Mouse (Mus musculus): ENCODE data around the gene Fgf8. TPM values are rescaled to one million over a fixed set of nuclear protein-coding genes. Genes with fewer than 3 reads are reported as not detected.

Fgf8 gene
- polyA plus RNA-seq, 1 experiment from 2014 or later, result 0.15 TPM

DNA sequence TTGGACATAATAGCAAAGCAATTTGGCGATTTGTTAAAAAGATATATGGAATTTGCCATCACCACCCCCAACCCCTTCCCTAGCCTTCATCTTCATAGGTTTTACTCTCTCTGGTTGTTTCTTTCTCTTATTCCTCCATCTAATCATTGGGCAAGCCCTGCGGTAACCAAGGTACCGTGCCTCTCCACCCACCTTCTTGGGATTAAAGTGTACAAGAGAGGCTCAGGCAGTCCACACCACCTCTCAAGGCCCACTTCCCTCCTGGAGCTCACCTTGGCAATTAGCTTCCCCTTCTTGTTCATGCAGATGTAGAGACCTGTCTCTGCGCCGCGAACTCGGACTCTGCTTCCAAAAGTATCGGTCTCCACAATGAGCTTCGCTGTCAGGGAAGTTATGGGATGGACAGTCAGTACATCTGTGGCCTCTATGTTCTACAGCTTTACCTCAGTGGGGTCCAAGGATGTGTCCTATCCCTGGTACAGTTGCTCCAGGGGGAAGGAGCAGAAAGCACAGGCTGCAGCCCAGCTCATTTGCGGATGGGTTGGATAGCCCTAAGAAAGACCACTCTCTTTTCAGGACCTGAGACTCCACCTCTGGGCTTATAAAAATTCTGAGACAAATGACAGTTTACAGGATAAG lies 4.8 kb downstream of the Fgf8 start:
- ATAC-seq (ENCODE audit: insufficient number of reproducible peaks, low FRiP score, low TSS enrichment, low read depth), result no peak
- Histone ChIP-seq H3K9ac (no peak overlapping the region), H3K27me3 (peaks cover 98% of the 10 kb centered on the region), H3K4me3 (replicated peaks) (no peak overlapping the region), H3K4me1 (peaks cover 34% of the 10 kb centered on the region), H3K36me3 (no peaks in the 10 kb centered on the region), H3K4me2 (replicated peaks) (peak overlapping the region; percentile 59; the same call in 1 of the 2 replicates), H3K27ac (replicated peaks) (no peak overlapping the region), H3K9me3 (replicated peaks) (no peaks in the 10 kb centered on the region)
- WGBS, result 48% methylated on average over 10 of the region's 10 CpGs

DNA sequence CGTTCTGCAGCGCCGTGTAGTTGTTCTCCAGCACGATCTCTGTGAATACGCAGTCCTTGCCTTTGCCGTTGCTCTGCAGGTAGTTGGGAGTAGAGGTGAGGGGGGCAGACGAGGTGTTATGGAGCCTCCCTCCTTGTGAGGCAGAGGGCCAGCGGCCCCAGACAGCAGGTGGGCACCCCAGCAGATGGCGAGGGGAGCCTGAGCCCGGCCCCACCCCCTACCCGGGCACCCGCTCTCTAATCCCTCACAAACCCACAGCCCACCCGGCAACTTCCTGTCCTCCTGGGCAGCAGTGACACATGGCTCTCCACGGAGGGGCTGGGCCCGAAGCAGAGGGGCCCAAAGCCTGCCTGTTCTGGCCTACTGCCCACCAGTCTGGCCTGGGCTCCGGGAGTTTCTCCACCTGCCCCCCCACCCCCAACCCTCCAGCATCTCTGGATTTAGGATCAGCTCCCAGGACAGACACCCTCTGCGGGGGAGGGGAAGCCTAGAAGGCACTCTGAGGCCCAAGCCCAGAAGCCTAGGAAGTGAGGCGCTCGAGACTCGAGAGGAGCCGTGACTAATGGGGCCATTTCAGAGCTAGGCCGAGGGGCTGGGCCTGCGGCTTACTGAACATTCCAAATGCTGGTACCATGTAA lies 5.4 kb downstream of the Fgf8 start:
- H3K36me3 ChIP-seq, result no peaks in the 10 kb centered on the region
- 8% methylated on average over 23 of the region's 23 CpGs for WGBS
- H3K27me3 ChIP-seq, result peaks cover 98% of the 10 kb centered on the region
- H3K9me3 ChIP-seq (replicated peaks), result no peaks in the 10 kb centered on the region
- no peak overlapping the region for H3K9ac ChIP-seq
- peak; percentile 32 for ATAC-seq (ENCODE audit: insufficient number of reproducible peaks, low FRiP score, low TSS enrichment, low read depth)
- H3K27ac ChIP-seq (replicated peaks), result no peak overlapping the region
- peak overlapping the region; percentile 29 for H3K4me3 ChIP-seq (replicated peaks)
- peak overlapping the region; percentile 59 for H3K4me2 ChIP-seq (replicated peaks)
- peaks cover 27% of the 10 kb centered on the region for H3K4me1 ChIP-seq

DNA sequence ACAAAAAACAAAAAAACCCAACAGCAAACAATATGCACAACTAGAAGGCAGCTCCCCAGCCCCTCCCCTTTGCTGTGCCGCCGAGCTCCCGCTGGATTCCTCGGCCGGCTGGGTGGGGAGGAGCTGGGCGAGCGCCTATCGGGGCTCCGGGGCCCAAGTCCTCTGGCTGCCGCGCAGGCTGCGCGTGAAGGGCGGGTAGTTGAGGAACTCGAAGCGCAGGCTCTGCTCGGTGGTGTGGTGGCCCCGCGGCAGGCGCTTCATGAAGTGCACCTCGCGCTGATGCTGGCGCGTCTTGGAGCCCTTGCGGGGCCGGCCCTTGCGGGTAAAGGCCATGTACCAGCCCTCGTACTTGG lies 5.9 kb downstream of the Fgf8 start:
- H3K27me3 ChIP-seq, result peaks cover 97% of the 10 kb centered on the region
- peak overlapping the region; percentile 29 for H3K4me3 ChIP-seq (replicated peaks)
- peaks cover 22% of the 10 kb centered on the region for H3K4me1 ChIP-seq
- under 1% methylated on average over 28 of the region's 28 CpGs for WGBS
- ATAC-seq (ENCODE audit: insufficient number of reproducible peaks, low FRiP score, low TSS enrichment, low read depth), result no peak
- H3K27ac ChIP-seq (replicated peaks), result no peak overlapping the region
- H3K4me2 ChIP-seq (replicated peaks), result peak overlapping the region; percentile 59
- no peak overlapping the region for H3K9ac ChIP-seq
- H3K9me3 ChIP-seq (replicated peaks), result no peaks in the 10 kb centered on the region
- no peaks in the 10 kb centered on the region for H3K36me3 ChIP-seq

DNA sequence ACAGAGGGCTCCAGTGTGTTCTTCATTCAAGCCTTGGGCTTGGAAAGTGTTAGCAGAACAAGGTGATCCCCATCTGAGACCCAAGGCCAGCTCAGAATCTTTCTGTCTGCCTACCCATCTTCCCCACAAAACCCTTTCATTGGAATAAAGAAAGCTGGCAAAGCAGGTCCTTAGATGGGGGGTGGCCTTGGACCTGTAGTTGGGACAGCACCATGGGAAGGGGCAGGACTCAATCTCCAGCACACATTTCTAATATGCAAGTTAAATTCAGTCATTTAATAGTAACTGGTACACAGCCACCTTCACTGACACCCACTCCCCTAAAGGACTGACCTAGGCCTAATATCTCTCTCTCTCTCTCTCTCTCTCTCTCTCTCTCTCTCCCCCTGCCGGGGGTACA lies 6.5 kb downstream of the Fgf8 start:
- Histone ChIP-seq H3K9me3 (replicated peaks) (no peaks in the 10 kb centered on the region), H3K36me3 (no peaks in the 10 kb centered on the region), H3K4me3 (replicated peaks) (no peak overlapping the region), H3K27me3 (peaks cover 94% of the 10 kb centered on the region), H3K4me2 (replicated peaks) (no peak overlapping the region), H3K27ac (replicated peaks) (no peak overlapping the region), H3K9ac (no peak overlapping the region), H3K4me1 (peaks cover 16% of the 10 kb centered on the region)
- ATAC-seq (ENCODE audit: insufficient number of reproducible peaks, low FRiP score, low TSS enrichment, low read depth), result no peak
- 50% methylated on average over 1 of the region's 1 CpGs for WGBS

DNA sequence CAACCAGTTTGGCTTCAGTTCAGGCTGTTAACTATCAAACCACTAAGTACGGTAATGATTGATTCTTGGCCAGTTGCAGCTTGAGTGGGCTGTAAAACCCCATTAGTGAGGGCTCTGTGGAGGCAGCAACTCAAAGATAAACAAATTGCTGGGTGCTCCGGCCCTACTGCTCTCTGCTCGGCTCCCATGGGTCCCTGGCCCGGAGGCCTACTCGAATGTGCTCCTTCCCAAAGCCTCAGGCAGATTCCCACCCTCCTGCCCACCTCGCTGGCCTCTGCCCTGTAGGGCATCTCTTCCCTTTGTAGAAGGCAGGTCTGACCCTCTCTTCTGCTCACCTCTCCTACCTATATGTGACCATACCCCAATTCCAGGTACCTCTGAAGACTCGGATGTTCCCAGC lies 8.0 kb downstream of the Fgf8 start:
- Histone ChIP-seq H3K4me3 (replicated peaks) (no peak overlapping the region), H3K9me3 (replicated peaks) (no peaks in the 10 kb centered on the region), H3K4me2 (replicated peaks) (no peak overlapping the region), H3K27ac (replicated peaks) (no peak overlapping the region), H3K9ac (no peak overlapping the region), H3K4me1 (peaks cover 10% of the 10 kb centered on the region), H3K27me3 (peaks cover 80% of the 10 kb centered on the region), H3K36me3 (no peaks in the 10 kb centered on the region)
- WGBS, result 51% methylated on average over 7 of the region's 7 CpGs
- no peak for ATAC-seq (ENCODE audit: insufficient number of reproducible peaks, low FRiP score, low TSS enrichment, low read depth)

DNA sequence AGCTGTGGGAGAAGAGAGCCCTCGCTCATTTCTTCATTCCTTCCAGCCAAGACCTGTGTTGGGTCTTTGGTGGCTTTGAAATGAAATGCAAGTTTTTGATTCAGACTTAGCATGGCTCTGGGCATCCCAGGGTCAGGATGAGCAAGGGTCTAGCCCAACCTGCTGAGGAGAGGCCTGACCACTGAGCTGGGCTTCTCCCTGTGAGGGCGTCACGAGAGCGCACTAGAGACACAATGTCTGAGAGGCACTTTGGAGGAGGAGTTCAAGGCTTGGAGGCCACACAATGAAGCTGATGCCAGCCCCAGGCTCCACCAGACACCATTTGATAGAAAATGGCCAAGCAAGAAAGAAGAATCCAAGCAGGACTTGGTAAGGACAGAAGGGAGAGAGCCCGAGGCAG lies 8.5 kb downstream of the Fgf8 start:
- 77% methylated on average over 5 of the region's 5 CpGs for WGBS
- Histone ChIP-seq H3K9ac (no peak overlapping the region), H3K4me1 (peaks cover 10% of the 10 kb centered on the region), H3K9me3 (replicated peaks) (no peaks in the 10 kb centered on the region), H3K36me3 (no peaks in the 10 kb centered on the region), H3K4me2 (replicated peaks) (no peak overlapping the region), H3K4me3 (replicated peaks) (no peak overlapping the region), H3K27me3 (peaks cover 74% of the 10 kb centered on the region), H3K27ac (replicated peaks) (no peak overlapping the region)
- no peak for ATAC-seq (ENCODE audit: insufficient number of reproducible peaks, low FRiP score, low TSS enrichment, low read depth)

DNA sequence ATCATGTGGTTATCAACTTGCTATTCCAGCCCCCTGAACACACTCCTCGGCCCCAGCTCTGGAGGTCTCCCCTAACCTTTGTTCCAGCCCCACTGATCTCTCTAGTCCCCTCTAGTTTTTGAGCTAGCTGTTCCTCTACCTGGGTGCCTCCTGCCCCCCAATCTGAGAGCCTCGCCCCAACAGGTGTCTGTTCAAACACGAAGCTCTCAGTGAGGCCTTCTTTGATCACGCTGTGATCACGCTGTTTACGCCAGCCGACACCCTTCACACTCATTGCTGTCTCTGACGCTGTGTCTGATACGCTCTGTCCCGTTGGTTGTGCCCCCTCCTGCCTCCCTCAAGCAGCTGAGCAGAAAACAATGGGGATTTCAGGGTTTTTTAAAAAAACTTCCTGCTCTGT lies 9.2 kb downstream of the Fgf8 start:
- 19% methylated on average over 10 of the region's 10 CpGs for WGBS

DNA sequence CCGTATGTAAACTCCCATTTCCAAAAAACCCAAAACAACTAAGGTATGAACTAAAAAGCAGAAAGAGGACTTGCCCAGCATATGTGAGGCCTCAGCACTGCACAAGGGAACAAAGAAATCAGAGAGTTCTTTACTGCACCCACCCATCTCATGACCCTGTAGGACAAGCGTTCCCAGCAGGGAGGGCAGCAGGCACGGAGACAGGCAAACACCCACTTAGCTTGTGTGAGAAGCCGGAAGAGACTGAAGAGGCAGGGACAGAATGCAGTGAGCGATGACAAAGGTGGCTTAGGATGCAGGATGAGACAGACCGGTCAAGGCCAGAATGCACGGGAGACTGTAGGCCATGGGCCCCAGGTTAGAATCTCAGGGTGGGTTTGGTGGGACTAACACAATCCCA lies 11.1 kb downstream of the Fgf8 start:
- Histone ChIP-seq H3K27ac (replicated peaks) (no peak overlapping the region), H3K9ac (no peak overlapping the region), H3K27me3 (peaks cover 49% of the 10 kb centered on the region), H3K9me3 (replicated peaks) (no peaks in the 10 kb centered on the region), H3K4me1 (peaks cover under 1% of the 10 kb centered on the region; the same call in 1 of the 2 replicates), H3K4me2 (replicated peaks) (no peak overlapping the region), H3K36me3 (no peaks in the 10 kb centered on the region), H3K4me3 (replicated peaks) (no peak overlapping the region)
- no peak for ATAC-seq (ENCODE audit: insufficient number of reproducible peaks, low FRiP score, low TSS enrichment, low read depth)
- WGBS, result 83% methylated on average over 7 of the region's 7 CpGs

More for the DNA sequence above, 9.2 kb downstream of the Fgf8 start:
- H3K9me3 ChIP-seq (replicated peaks), result no peaks in the 10 kb centered on the region
- ATAC-seq (ENCODE audit: insufficient number of reproducible peaks, low FRiP score, low TSS enrichment, low read depth), result no peak
- no peak overlapping the region for H3K4me2 ChIP-seq (replicated peaks)
- no peaks in the 10 kb centered on the region for H3K36me3 ChIP-seq
- H3K9ac ChIP-seq, result no peak overlapping the region
- H3K4me1 ChIP-seq, result peaks cover 10% of the 10 kb centered on the region
- H3K27me3 ChIP-seq, result peaks cover 68% of the 10 kb centered on the region
- H3K4me3 ChIP-seq (replicated peaks), result no peak overlapping the region
- no peak overlapping the region for H3K27ac ChIP-seq (replicated peaks)

DNA sequence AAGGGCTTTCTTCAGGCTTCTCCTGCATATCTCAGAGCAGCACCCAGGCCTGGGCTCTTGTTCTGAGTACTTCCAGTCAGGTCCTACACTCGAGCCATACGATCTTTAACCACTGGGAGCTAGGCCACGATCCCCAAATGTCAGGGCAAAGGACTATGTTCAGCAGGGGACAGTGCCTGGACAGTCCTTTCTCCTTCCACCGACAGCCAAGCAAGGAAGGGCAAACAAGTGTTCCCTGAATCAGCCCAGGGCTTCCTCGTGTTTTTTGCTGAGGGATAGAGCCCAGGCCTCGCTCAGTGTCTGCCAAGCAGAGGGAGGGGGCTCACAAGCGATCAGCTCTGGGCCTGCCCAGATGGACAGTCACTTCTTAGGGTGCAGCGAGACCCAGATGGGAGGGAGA lies 12.7 kb downstream of the Fgf8 start:
- peaks cover 6% of the 10 kb centered on the region for H3K4me1 ChIP-seq
- H3K27ac ChIP-seq (replicated peaks), result no peak overlapping the region
- H3K9ac ChIP-seq, result no peak overlapping the region
- peaks cover 33% of the 10 kb centered on the region for H3K27me3 ChIP-seq
- 79% methylated on average over 8 of the region's 8 CpGs for WGBS
- H3K4me3 ChIP-seq (replicated peaks), result no peak overlapping the region
- H3K4me2 ChIP-seq (replicated peaks), result no peak overlapping the region
- no peak for ATAC-seq (ENCODE audit: insufficient number of reproducible peaks, low FRiP score, low TSS enrichment, low read depth)
- no peaks in the 10 kb centered on the region for H3K9me3 ChIP-seq (replicated peaks)
- no peaks in the 10 kb centered on the region for H3K36me3 ChIP-seq

DNA sequence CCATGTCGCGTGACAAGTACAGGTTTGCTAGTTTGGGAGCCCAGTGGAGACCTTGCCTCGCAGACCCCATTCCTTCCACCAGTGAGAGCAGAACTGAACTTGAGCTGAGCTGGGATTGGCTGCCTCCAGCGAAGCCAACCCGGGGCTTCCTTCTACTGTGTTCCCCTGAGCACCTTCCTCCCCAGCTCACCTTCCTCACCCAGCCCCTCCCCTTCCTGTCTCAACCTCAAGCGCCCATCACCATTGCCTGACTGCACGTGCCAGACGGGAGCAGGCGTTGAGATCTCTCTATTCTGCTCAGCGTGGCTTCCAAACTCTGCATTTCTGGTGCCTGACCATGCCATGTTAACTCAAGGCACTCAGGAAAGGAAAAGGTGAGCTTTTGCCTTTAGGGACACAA lies 15.5 kb downstream of the Fgf8 start:
- Histone ChIP-seq H3K36me3 (no peaks in the 10 kb centered on the region), H3K4me2 (replicated peaks) (no peak overlapping the region), H3K9ac (no peak overlapping the region), H3K27ac (replicated peaks) (no peak overlapping the region), H3K4me1 (peaks cover 6% of the 10 kb centered on the region), H3K9me3 (replicated peaks) (no peaks in the 10 kb centered on the region), H3K27me3 (peaks cover 6% of the 10 kb centered on the region), H3K4me3 (replicated peaks) (no peak overlapping the region)
- WGBS, result 69% methylated on average over 10 of the region's 10 CpGs
- ATAC-seq (ENCODE audit: insufficient number of reproducible peaks, low FRiP score, low TSS enrichment, low read depth), result no peak

DNA sequence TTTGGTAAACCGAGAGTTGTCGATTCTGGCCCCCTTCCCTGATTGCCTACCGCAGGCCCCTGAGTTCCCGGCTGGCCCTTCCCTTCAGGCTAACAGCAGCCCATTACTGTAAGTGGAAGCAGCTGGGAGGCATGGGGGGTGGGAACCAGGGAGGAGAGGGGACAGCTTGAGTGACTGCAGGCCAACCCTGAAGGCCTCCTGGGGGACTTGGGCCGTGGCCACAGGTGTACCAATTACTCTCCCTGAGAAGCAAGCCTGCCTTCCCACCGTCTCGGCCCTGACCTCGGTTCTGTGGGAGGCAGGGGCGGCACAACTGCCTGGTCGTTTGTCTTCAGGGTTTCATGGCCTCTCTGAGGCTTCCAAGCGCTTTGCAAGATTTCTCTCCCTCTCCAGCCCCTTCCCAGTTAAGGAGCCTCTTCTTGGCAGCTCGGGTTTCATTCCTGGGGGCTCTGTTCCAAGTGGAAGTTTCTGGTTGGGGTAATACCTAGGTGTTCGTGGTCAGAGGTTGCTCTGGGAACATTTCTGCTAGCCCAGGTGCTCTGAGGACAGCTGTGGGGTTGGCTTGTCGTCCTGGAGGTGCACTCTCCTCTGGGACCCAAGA lies 16.9 kb downstream of the Fgf8 start:
- ATAC-seq (ENCODE audit: insufficient number of reproducible peaks, low FRiP score, low TSS enrichment, low read depth), result no peak
- Histone ChIP-seq H3K4me3 (replicated peaks) (no peak overlapping the region), H3K27me3 (no peaks in the 10 kb centered on the region), H3K9me3 (replicated peaks) (no peaks in the 10 kb centered on the region), H3K4me1 (peaks cover 6% of the 10 kb centered on the region), H3K9ac (no peak overlapping the region), H3K4me2 (replicated peaks) (no peak overlapping the region), H3K36me3 (no peaks in the 10 kb centered on the region), H3K27ac (replicated peaks) (no peak overlapping the region)
- WGBS, result 12% methylated on average over 14 of the region's 14 CpGs

DNA sequence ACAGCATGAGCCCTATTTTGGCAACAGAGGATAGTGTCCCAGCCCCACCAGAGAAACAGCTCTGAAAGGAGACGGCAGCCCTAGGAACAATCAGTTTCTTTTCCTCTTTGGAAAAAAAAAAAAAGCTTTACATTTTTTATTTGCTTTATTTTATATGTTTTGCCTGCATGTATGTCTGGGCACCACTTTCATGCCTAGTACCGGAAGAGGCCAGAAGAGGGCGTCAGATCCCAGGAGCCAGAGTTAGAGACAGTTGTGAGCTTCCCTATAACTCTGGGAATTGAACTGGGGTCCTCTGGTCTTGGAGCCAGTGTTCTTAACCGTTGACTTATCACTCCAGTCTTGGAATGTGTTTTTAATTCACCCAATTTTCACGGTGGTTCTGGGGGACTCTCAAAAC lies 20.5 kb downstream of the Fgf8 start:
- peaks cover 9% of the 10 kb centered on the region for H3K4me1 ChIP-seq
- no peak overlapping the region for H3K4me3 ChIP-seq (replicated peaks)
- ATAC-seq (ENCODE audit: insufficient number of reproducible peaks, low FRiP score, low TSS enrichment, low read depth), result no peak
- H3K4me2 ChIP-seq (replicated peaks), result no peak overlapping the region
- WGBS, result 46% methylated on average over 5 of the region's 5 CpGs
- H3K27ac ChIP-seq (replicated peaks), result no peak overlapping the region
- no peaks in the 10 kb centered on the region for H3K36me3 ChIP-seq
- no peaks in the 10 kb centered on the region for H3K9me3 ChIP-seq (replicated peaks)
- no peak overlapping the region for H3K9ac ChIP-seq
- no peaks in the 10 kb centered on the region for H3K27me3 ChIP-seq
